Mouse (Mus musculus) cerebellum, adult 2 months (tissue): ENCODE results near the gene Rpl9-ps1.

Experiments
- CTCF ChIP-seq: fragments of 200-500 bp; IDR thresholded peaks from 2 replicates; pipeline ENCODE4 v1.5.1; 2011; ENCODE audit warnings: low read depth, mild to moderate bottlenecking, control low read depth, low read length, moderate library complexity, borderline replicate concordance; ENCODE audit not compliant: insufficient read depth
- POLR2A ChIP-seq: fragments of 200-500 bp; IDR thresholded peaks from 2 replicates; pipeline ENCODE4 v1.6.1; 2011; ENCODE audit warnings: low read length, control low read depth, borderline replicate concordance; ENCODE audit not compliant: insufficient read depth

DNA sequence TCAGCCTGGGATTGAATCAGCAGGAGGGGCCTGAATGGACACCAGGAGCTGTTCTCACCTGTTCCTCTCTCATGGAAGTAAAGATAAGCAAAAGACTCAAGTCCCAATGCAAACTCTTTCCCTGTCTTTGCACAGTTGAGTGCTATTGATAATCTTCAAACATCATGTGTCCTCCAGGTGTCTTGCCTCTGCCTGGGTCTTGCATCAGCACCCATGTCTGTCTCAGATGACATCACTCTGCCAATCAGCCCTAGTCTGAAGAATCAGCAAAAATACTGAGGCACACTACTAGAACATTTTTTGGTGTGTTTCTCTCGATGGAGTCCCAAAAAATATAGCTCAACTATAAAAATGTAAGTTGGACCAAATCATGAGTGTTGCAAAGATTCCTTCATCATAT lies 46.6 kb upstream of the Rpl9-ps1 start:
- TF ChIP-seq CTCF (no peak), POLR2A (no peak)
